Mouse (Mus musculus) left cerebral cortex, adult 8-10 months (tissue): ENCODE results near the gene Spaca5. TPM values are rescaled to one million over a fixed set of nuclear protein-coding genes. Genes with fewer than 3 reads are reported as not detected.

Source experiments
- DNase-seq, 2 experiments: peaks; one replicate each; pipeline ENCODE4 v3.0.0; 2022; ENCODE audit warnings: low spot score in 2 of 2
- total RNA-seq, 4 experiments: library from RNA; stranded (reverse); gene quantifications; 2 replicates each; pipeline ENCODE4 v1.2.4; 2022

The Spaca5 gene
- not detected for total RNA-seq

DNA sequence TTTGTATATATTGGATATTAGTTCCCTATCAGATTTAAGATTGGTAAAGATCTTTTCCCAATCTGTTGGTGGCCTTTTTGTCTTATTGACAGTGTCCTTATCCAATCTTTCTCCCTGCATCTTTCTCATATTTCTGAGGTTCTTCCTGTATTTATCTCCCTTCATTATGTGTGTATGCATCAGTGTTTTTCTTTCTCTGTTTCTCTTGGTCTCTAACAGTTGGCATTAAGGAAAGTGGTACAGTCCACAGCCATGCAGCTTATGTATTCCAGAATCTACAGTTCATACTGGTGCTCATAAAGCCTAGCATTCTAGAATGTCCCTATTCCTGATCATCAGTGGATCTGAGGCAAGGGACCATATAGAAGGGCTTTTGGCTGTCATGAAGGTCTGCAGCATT is at the start of gene Spaca5:
Gene Spaca5, plus strand, starts transcription at position 301 of the 400 bp plus-strand sequence.
- no peak for DNase-seq

DNA sequence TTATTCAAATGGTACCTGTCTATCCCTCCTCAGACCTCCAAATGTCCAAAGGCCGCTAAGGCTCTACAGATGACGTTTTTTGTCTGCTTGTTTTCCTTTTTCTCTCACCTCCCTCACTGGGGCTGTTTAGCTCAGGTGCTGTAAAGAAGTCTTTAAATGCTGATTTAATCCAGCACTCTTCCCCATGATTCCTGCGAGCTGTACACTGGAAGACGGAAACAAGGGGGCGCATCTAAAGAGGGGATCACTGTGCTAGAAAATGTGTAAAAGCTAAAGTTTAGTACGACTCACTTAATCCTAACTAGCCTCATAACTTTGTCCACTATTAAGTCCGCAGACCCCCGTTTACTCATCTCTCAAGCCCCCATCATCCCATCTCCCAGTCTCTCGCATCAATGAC is 6.7 kb upstream of the Spaca5 start:
- peak in 1 of 2 experiments; percentile 3 for DNase-seq

- peak; percentile 20 to 73 for DNase-seq
Measured at GRCm38 (mm10) chrX:21061866-21062543, 6.2 kb upstream of the Spaca5 start, which contains the start of gene Zfp182. TSS of gene Zfp182 (minus strand) at chrX:21062316.

GRCm38 (mm10) chrX:21062544-21062890 is 5.7 kb upstream of the Spaca5 start:
- no peak for DNase-seq

GRCm38 (mm10) chrX:21088645-21088982 is 20.4 kb downstream of the Spaca5 start:
- no peak for DNase-seq

- DNase-seq = peak; percentile 34 to 70
Measured at GRCm38 (mm10) chrX:21088983-21089866, 21.0 kb downstream of the Spaca5 start, which contains the start of gene Zfp300. TSS of gene Zfp300 (minus strand) at chrX:21089527.

DNA sequence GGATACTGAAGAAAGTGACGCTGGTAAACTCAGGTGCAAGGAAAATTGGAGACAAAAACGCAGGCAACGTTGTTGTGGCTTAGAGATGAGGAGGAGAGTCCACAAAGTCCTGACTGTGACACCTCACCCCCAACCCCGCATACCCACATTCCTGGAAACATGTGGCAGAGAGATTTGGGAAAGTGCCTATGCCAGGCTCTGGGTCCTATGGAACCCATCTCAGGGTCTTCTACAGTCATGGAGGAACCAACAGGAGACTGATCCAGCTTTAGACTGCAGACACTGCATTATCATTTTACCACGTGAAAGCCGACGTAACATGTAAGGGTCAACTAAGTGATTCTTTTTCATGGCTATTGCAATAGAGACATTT is 21.6 kb downstream of the Spaca5 start:
- no peak for DNase-seq

- DNase-seq = no peak
Measured at GRCm38 (mm10) chrX:21115520-21115919, 47.3 kb downstream of the Spaca5 start, which contains the start of gene Ssxa1. TSS of gene Ssxa1 (plus strand) at chrX:21115820.

Other genes starting within 250 kb of the Spaca5 start
- 1 to 10 TPM in 2 of 4 experiments, under 1 TPM in 2; 0.41 to 2.4 (median 1.0) TPM for gene Timp1, start 198.2 kb upstream of the Spaca5 start, total RNA-seq
- 100 to 1,000 TPM; 399 to 450 (median 434) TPM for gene Syn1, start 147.4 kb upstream of the Spaca5 start, total RNA-seq
- 10 to 100 TPM in 2 of 4 experiments, 1 to 10 TPM in 2; 6.0 to 13.3 (median 9.1) TPM for gene Cfp, start 136.9 kb upstream of the Spaca5 start, total RNA-seq
- 10 to 100 TPM; 47.8 to 56.1 (median 51.6) TPM for gene Elk1, start 117.8 kb upstream of the Spaca5 start, total RNA-seq
- gene Uxt, start 106.4 kb upstream of the Spaca5 start, total RNA-seq = 10 to 100 TPM in 3 of 4 experiments, 1 to 10 TPM in 1; 7.4 to 15.9 (median 14.2) TPM
- gene Zfp182, start 6.1 kb upstream of the Spaca5 start, total RNA-seq = 10 to 100 TPM in 2 of 4 experiments, 1 to 10 TPM in 2; 8.9 to 11.3 (median 9.9) TPM
- 1 to 10 TPM; 2.4 to 5.3 (median 3.6) TPM for gene Zfp300, start 21.1 kb downstream of the Spaca5 start, total RNA-seq
- not detected for gene Ssxa1, start 47.4 kb downstream of the Spaca5 start, total RNA-seq
- gene Gm21876, start 107.2 kb downstream of the Spaca5 start, total RNA-seq = not detected